Mouse (Mus musculus) NIH3T3 (cell line): ENCODE measurements around the gene Tbca.

Experiments used
- DNase-seq: peaks from one replicate; pipeline ENCODE4 v3.0.0-alpha.2; 2012; ENCODE audit warnings: low read depth

The Tbca gene

DNA sequence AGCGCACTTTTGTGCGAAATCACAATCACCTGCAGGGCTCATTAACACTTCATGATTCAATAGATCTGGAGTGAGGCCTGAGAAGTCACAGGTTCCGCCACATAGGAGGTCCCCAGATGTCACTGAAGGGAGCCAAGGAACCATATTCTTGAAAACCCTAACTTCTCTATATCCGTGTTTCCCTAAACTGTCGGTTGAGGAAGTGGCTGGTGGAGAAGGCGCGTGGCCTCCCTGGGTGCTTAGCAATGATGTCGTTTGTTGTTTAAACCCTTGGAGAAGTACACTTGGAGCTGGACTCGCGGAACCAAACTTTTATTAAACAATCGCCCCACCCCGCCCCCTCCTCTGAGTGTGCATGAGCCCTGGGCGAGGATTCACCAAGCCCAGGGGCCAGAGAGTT is 60.6 kb downstream of the Tbca start:
- no peak for DNase-seq

DNA sequence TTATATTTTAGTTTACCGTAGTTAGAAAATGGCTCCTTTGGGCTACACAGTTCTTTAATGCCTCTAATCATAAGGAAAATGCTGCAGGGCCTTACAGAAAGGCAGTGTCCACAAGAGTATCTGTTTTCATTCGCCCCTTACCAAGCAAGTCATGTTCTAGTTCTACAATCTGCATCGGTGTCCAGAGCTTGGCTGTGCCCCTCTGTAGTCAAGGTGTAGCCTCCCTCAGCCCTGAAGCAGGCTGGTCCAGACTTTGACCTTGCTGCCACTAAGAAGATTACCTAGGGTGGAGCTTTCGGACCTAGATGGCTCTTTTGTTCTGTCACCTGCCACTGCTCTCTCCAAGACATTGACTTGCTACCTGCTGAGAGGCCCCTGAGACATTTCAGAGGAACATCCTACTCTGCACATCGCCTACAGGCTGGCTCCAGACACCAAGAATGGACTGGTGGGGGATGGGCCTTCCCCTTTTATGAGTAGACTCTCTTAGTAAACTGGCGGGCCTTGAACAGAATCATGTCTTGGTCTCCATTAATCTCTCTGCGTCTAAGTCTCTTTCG is 69.4 kb downstream of the Tbca start:
- DNase-seq: no peak

DNA sequence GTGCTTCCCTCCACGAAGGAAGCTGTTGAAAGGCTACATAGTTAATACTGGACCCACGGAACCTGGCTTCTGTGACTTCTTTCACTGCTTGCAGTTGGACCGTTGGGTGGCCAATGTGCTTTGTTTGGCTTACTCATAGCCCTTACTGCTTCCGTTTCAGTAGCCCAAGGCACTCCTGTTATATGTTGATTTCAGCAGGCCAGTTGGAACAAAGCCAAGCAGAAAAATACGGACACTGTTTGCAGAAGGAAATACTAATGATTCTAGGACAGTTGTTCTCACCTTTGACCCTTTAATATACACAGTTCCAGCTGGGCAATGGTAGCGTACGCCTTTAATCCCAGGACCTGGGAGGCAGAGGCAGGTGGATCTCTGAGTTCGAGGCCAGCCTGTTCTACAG is 70.5 kb downstream of the Tbca start:
- DNase-seq: no peak

DNA sequence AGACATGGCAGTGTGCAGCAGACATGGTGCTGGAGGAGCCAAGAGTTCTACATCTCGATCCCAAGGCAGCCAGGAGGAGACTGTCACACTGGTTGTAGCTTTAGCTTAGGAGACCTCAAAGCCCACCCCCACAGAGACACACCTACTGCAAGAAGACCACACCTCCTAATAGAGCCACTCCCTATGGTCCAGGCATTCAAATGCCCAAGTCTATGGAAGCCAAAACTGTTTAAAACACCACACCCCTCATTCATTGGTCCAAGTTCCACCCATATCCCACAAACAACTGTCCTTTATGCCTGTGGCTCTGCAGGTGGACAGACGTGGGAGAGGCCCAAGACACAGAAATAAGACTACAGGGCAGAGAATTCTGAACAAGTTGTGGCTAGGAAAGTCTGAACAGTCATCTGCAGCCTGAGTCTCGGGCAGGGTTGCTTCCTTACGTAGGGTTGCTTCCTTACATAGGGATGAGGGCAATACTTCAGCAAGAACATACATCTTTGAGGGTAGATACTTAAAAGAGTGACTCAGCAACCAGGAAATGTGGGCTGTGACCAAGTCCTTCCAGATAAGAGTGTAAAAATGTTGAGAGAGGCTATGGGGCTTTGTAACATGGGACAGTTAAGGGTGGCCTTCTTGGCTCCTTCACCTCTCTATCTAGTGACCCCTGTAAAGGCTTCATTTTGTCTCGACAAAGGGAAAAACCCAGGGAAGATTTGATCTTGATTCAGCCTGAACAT is 74.0 kb downstream of the Tbca start:
- DNase-seq: no peak

DNA sequence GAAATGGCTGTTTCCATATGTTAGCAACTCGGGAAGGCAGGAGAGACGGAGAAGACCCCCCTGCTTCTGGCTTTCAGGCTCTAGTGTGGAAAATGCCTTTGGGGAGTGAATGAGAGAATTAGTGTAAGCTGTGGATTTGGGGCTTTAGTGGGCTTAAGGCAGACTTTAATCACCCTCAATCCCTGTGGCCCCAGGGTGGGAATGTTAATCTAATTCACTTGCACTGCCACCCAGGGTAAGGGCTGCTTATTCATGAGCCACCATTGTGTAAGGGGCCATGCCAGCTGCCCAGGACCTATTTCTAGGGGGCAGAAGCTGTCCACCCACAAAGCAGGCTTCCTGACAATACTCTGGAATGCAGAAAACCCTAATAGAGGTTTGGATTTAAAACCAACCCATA is 78.2 kb downstream of the Tbca start:
- no peak for DNase-seq

DNA sequence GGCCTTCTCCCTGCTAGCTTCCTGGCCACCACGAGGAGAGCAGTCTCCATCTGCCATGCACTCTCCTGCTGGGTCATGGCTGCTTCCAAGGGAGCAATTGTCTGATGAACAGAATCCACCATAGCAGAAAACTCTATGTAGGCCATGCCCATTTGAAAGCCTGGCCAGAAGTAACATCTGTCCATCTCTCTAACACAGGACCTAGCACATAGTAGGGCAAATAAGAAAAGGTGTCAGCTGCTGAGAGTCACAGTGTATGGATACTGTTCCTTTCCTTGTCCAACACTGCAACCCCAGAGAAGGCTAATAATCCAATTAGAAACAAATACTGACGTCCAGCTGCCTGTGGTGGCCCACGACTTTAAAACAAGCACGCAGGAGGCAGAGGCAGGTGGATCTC is 79.1 kb downstream of the Tbca start:
- DNase-seq: no peak

DNA sequence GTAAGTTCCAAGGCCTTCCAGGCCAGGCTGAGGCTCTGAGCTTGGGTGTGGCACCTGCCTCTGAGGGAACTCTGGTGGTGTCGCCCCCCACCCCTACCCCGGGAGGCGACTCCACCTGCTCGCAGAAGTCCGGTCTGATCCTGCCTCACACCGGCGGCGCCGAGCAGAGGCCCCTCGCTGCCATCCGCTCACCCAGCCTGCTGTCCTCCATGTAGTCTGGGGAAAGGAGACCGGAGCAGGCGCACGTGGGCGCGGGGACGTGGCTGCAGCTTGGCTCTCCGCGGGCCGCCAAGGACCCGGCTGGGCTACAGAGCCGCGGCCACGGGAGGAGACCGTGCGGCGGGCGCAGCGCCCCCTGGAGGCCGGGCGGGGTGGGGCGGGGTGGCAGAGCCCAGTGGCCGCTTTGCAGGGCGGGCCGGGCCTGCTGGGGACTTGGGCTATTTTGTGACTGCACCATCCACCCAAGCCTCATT is 79.8 kb downstream of the Tbca start:
- DNase-seq: peak; percentile 68

DNA sequence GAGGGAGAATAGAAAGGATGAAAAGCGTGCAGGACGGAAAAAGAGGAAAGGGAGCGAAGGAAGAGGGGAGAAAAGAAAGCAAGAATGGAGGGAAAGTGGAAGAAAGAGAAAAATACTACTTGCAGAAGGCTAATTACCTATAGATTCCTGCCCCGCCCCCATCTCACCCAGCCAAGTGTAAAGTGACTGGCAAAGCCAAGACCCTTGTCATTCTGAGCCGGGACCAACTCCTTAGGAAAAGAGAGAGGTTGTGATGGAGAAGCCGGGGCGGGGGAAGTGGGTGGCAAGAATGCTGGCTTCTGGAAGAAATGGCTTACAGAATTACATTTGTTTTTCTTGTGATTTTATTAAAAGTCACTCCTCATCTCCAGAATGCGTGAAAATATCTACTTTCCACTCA is 80.8 kb downstream of the Tbca start:
- no peak for DNase-seq

DNA sequence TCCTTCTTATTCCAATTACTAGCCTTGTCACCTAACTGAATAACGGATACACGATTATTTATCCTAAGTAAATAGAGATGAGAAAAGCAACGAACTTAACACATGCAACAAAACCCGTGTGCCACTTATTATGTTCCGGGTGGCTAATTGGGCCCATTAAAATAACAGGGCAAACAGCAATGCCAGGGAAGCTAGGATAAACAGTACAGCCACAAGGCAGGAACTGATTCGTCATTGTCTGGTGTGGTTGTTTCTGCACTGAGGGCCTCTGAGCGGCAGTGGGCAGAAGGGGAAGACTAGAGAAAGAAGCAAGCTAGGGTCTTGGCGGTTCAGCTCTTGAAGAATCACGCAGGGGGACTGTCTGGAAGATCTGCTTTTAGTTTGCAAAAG is 81.4 kb downstream of the Tbca start:
- DNase-seq: no peak

DNA sequence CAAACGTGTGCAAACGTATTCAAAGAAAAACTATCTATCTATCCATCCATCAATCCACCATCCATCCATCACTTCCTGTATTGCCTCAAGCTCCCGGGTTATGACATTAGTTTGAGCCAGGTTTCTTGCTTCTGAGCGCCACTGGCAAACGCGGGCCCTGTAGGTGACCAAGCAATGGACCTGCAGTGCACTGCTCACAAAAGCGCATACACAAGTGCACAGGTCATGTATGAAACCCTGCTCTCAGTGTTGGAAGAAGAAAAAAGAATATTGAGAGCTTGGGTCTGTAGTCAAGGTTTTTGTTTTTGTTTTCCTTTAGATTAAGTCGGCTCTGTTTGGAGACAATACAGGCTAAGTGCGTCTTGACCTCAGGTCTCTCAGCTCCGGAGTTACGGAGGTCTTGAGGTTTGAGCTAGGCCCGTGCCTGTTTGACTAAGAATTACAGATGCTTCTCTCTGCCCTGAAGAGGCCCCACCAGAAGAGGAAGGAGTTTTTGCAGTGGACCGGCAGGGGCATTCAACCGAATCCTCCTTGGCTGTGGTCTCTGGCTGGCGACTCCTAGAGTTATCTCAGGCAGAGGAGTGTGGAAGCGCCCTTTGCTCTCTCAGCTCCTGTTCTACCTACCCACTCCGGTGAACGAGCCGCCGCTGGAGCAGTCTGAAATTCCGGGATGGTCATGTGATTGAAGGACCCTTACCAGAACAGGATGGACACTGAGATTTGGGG is 81.9 kb downstream of the Tbca start:
- DNase-seq: no peak

DNA sequence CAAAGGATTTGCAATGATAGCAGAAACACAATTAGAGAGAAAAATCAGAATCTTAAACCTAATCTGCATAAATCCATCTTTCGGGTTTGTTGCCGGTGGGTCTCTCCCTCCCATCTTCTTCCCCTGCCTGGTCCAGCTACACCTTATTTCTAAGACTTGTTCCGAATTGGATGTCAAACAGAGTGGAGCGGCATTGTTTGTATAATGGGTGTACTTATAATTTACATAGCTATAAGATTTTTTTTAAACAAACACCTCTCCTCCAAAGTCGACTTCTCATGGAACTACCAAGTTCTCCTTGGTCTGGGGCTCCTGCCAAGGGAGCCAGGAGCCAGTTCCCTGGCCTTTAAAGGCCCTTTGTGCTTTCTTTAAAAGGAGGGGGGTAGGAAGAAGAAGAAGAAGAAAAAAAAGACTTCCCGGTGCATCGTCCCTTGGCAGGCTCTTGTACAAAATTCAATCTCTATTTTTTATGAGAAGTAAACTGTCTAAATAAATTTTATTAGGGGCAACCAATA is 83.2 kb downstream of the Tbca start:
- DNase-seq: no peak

DNA sequence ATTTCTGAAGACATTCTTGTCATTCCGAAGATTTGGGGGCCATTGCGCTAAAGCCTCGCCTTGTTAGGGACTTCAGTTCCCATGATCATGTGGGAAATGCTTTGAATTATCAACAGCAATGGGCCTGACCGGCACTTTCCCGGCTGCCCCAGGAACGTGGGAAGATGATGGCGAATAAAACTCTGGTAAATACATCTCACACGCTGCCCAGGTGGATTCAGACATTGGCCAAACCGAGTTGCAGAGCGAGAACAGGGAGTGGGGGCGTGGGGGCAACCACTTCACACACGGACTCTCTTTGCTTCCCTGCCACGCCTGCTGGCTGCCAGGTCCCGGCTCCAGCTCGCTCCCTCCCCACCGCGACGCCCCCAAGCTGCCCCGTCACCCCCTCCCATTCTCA is 83.7 kb downstream of the Tbca start:
- DNase-seq: no peak

DNA sequence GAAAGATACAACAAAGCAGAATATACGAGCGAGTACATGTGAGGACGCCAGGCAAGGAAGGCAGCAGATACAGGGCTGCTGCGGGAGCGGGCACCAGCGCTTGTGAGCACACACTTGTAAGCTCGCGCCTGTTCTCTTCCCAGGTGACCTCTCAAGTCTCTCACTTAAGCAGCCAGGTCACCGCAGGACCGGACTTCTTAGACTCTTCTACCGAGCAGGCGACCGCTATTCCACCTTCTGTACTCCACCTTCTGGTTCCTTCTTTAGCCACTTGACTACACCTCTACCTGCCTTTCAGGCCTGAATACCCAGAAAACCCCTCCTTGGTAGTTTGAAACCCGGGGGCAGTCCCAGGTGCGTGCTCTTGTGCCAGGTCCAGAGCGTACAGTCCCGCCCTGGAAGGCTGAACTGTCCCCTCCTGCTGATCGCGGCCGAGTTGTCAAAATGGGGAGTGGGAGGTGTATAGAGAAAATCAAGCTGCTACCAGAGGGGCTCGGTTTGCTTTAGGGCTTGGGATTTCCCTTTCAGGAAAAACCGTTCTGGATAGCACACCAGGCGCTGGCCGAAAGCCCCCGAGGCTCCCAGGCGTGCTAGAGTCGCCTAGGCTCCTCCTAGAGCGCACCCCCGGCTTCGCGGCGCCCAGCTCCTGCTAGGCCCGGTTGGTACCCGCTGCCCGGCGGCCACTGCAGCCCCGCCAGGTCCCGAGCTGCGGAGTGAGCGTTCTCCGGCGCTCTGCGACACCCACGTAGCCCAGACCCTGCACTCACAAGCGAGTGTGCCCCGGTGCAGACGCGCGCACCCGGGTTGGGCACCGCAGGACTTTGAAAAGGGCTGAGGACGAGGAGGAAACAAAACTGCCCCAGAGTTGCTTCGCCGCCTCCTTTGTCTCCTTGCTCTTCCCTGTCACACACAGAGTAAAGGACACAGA is 84.7 kb downstream of the Tbca start:
- no peak for DNase-seq

DNA sequence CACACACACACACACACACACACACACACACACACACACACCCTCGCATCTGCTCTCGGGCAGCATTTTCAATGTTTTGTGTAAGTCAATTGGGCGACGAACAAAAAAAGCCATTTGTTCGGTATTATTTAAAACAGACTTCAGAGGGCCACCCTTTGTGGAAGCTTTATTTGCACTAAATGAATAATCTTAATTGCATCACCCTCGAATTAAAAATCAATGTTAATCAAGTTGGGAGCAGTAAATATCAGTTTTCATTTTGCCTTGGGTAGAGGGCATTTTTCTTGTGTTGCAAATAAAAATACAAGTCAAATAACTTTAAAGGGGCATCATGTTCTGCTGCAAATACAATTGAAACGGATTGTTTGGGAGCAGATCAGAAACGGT is 85.3 kb downstream of the Tbca start:
- DNase-seq: no peak

DNA sequence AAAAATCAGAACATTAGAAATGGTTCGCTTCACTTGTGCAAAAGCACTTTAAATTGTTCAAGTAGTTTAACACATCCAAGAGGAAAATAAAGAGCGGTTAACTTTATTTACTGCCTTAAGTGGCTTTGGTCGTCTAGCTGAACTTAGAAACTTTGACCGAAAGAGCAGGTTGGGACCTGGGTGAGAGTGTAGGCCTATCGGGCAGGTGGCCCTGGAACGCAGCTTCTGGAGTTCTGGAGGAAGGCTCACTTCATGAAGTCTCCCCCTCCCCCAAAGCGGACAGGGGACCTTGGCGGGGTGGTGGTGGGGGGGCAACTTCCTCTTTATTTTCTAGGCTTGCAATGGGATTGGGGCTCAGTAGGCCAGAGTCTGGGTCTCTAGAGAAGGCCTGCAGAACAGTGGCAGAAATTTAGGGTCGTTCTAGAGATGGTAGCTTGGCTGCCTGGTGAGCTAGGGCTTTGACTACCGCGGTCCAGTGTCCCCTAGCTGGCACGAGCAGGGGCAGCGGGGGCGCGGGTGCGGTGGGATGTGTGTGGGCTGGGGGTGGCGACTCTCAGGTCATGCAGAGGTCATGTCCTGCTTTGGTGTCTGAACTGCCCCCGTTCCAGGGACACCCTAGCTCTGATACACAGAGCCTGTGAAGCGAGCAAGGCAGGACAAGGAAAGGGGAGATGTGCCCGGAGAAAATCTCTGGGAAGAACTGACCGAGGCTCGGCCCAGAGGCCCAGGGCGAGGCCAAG is 86.1 kb downstream of the Tbca start:
- DNase-seq: no peak

DNA sequence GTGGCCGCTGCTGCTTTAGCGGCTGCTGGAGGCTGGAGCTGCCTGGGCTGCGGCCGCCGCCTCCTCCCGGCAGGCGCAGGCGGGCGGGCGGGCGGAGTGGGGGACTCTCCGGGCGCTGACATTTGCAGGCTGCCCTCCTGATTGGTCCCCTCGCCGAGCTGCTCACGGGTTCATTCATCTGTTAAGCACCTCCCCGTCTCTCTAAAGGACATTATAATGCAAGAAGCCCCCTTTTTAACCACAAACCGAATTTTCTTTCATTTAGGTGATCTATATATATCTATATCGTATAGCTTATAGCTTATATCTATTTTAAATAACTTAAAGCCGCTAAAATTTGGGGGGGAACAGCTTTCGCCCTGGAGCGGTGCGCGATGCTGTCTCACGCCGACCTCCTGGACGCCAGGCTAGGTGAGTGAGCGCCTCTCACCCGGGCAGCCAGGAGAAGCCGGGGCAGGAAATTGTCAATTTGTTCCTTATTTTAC is 86.7 kb downstream of the Tbca start, which contains the start of gene Otp:
Otp (plus strand) TSS at position 207 of the 485 bp plus-strand sequence.
- DNase-seq: no peak

DNA sequence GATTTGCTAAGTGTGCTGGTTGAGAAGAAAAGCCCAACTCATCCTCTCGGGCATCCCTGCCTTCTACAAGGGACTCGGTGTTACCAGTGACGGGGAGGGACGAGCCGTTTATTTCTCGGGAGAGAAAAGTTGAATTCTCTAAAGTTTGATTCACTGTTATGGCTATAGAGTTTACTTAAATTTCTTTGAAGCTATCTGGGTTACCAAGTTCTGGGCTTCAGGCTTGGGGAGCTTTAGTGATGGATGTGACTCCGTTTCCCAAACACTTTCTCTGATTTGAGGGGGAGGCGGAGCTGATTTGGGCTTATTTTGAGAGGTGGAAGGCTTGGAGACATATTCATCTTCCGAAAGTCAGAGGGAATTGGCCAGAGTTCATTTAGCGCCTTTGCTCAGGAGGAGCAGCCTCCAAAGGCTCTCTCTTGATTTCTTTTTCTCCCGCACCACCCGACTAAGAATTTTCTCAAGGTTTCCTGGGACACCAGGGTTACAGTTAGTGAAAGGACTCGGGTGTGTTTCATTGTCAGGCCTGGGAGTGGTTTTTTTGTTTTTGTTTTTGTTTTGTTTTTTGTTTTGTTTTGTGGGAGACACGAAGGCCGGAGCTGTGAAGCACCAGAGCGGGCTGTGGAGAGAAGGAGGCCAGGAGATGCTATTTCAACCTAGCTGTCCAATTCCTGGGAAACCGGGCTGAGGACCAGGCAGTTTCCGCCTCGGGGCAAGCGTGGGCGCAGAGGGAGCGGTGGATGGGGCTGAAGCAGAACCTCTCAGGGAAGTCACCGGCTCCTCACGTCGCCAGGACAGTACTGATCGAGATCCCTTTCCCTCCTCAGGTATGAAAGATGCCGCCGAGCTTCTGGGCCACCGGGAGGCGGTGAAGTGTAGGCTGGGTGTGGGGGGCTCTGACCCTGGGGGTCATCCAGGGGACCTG is 87.8 kb downstream of the Tbca start:
- DNase-seq: no peak

DNA sequence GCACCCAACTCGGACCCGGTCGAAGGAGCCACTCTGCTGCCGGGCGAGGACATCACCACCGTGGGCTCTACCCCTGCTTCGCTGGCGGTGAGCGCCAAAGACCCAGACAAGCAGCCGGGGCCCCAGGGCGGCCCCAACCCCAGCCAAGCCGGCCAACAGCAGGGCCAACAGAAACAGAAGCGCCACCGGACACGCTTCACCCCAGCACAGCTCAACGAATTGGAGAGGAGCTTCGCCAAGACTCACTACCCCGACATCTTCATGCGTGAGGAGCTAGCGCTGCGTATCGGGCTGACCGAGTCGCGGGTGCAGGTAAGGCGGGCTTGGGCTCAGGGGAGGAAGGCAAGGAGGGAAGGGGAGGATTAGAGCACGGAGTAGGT is 88.5 kb downstream of the Tbca start:
- DNase-seq: no peak

DNA sequence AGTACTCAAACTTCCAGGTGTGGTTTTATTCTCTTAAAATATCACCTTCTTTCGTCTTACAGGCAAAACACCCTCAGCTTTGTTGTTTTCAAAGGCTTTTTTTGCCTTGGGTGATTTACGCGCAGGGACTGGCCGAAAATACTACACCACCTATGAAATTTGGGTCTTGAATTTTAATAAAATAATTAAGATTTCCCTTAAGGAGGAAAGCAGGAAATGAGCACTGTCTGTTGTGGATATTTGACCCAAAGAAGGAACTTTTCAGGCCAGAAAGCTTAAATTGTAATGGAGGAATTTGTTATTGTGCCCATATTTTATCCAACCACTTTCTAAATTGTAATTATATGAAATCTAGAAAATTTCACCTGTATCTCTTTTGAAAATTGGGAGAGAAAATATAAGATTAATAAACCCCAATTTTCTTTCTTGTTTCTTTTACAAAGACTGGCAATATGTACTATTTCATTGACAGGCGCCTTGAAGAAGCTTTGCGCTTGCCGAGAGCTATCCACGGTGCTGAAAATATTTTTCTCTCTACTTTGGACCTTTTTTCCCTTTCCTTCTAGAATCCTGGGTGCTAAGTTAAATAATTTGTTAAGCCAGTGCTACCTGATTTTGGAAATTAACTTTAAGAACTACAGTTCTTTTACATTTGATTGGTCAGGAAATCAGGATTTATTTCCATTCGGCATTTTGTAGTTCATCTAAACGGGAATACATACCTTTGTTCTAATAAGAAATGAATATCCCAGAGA is 89.5 kb downstream of the Tbca start:
- DNase-seq: peak; percentile 66
